22 mouse cellular contexts compared by ENCODE assay signal in the genomic region with DNA sequence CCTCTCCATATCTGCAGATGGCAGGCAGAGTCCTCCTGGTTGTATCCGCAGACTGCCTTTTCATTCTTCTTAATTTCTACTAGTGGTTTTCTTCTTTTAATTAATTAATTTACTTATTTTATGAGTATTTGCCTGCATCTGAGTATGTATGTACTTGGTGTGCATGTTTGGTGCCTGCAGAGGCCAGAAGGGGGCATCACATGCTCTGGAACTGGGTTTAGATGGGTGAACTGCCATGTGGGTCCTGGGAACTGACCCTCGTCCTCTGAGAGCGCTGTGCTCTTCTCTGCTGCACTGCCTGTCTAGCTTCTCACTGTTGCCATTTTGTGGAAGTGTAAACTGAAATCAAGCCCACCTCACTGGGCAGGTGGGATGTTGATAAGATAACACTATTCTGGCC. TPM values are rescaled to one million over a fixed set of nuclear protein-coding genes. Genes with fewer than 3 reads are reported as not detected.
A peak's percentile ranks its signal among the peaks of the same experiment; 100 is the strongest.
DNase-seq lines count a peak whose midpoint lies in the region; ATAC-seq and TF ChIP-seq lines count a peak whose summit lies in the region.
"Had no signal": no experiment of that assay in that cellular context is flagged by ENCODE, and none has a peak within 500 bp of the region (broad histone marks: within the 10 kb centered on the region; RNA-seq: fewer than 3 reads in every experiment).

No protein-coding gene starts in this region.

- intact Hi-C loops in gastrocnemius, adult 2 months (cut with DNase I), result loop anchor here (5.0 kb wide), 1 partner anchor 57 kb away; the partner anchor contains the start of gene Mettl2

- H3K27ac ChIP-seq in gastrocnemius, adult 2 months, result no peak overlapping the region
- H3K27ac ChIP-seq in liver, embryonic 12.5 days, result no peak overlapping the region
- H3K27ac ChIP-seq in liver, embryonic 11.5 days (ENCODE audit: low read depth, low read length), result no peak overlapping the region
- no peak overlapping the region for H3K27ac ChIP-seq in hindbrain, embryonic 16.5 days (ENCODE audit: low read depth, low read length)
- H3K27ac ChIP-seq: forebrain, embryonic 15.5 days; liver, embryonic 15.5 days; midbrain, embryonic 15.5 days had no signal

- WGBS in liver, embryonic 12.5 days (ENCODE audit: insufficient replicate concordance), result 83% methylated on average over 3 of the region's 3 CpGs
- WGBS in liver, embryonic 11.5 days, result 89% methylated on average over 3 of the region's 3 CpGs
- 91% methylated on average over 3 of the region's 3 CpGs for WGBS in hindbrain, embryonic 16.5 days

- peak overlapping the region; percentile 5; the same call in 1 of the 2 replicates for H3K4me2 ChIP-seq in liver, embryonic 12.5 days
- no peak overlapping the region for H3K4me2 ChIP-seq in liver, embryonic 11.5 days
- H3K4me2 ChIP-seq in hindbrain, embryonic 16.5 days (ENCODE audit: low read length), result no peak overlapping the region
- H3K4me2 ChIP-seq: forebrain, embryonic 15.5 days; liver, embryonic 15.5 days; midbrain, embryonic 15.5 days had no signal

- no peaks in the 10 kb centered on the region for H3K9me3 ChIP-seq in liver, embryonic 12.5 days (replicated peaks)
- H3K9me3 ChIP-seq in liver, embryonic 11.5 days (ENCODE audit: control insufficient read depth, low read length), result no peaks in the 10 kb centered on the region
- no peaks in the 10 kb centered on the region for H3K9me3 ChIP-seq in hindbrain, embryonic 16.5 days (ENCODE audit: control insufficient read depth, low read length)
- H3K9me3 ChIP-seq: forebrain, embryonic 15.5 days; liver, embryonic 15.5 days; midbrain, embryonic 15.5 days had no signal

- no peaks in the 10 kb centered on the region for H3K27me3 ChIP-seq in liver, embryonic 12.5 days (replicated peaks)
- no peaks in the 10 kb centered on the region for H3K27me3 ChIP-seq in liver, embryonic 11.5 days (replicated peaks; ENCODE audit: control insufficient read depth, insufficient read depth, low read length)
- no peaks in the 10 kb centered on the region for H3K27me3 ChIP-seq in hindbrain, embryonic 16.5 days (replicated peaks; ENCODE audit: control insufficient read depth, insufficient read depth, low read length)
- H3K27me3 ChIP-seq: forebrain, embryonic 15.5 days; liver, embryonic 15.5 days; midbrain, embryonic 15.5 days had no signal

- H3K4me1 ChIP-seq in liver, embryonic 12.5 days, result peaks cover 50% of the 10 kb centered on the region
- peaks cover 10% of the 10 kb centered on the region for H3K4me1 ChIP-seq in liver, embryonic 11.5 days (replicated peaks; ENCODE audit: control insufficient read depth, insufficient read depth, low read length)
- H3K4me1 ChIP-seq in hindbrain, embryonic 16.5 days (ENCODE audit: control insufficient read depth, insufficient read depth, low read depth, low read length), result peaks cover 15% of the 10 kb centered on the region

- no peak for ATAC-seq in liver, embryonic 12.5 days
- no peak for ATAC-seq in liver, embryonic 11.5 days (replicated peaks; ENCODE audit: low FRiP score)
- no peak for ATAC-seq in hindbrain, embryonic 16.5 days
- ATAC-seq: forebrain, embryonic 15.5 days; midbrain, embryonic 15.5 days had no signal

- H3K36me3 ChIP-seq in liver, embryonic 12.5 days, result peaks cover 54% of the 10 kb centered on the region
- H3K36me3 ChIP-seq in liver, embryonic 11.5 days (ENCODE audit: control insufficient read depth, insufficient read depth, low read length), result peaks cover 9% of the 10 kb centered on the region; the same call in 1 of the 2 replicates
- peaks cover 9% of the 10 kb centered on the region; the same call in 1 of the 2 replicates for H3K36me3 ChIP-seq in hindbrain, embryonic 16.5 days (ENCODE audit: control insufficient read depth, insufficient read depth, low read length)

- no peak overlapping the region for H3K4me3 ChIP-seq in gastrocnemius, adult 2 months
- no peak overlapping the region for H3K4me3 ChIP-seq in liver, embryonic 12.5 days
- H3K4me3 ChIP-seq in liver, embryonic 11.5 days (ENCODE audit: low read depth, low read length), result no peak overlapping the region
- H3K4me3 ChIP-seq in hindbrain, embryonic 16.5 days (ENCODE audit: low read length), result no peak overlapping the region
- H3K4me3 ChIP-seq: forebrain, embryonic 15.5 days; liver, embryonic 15.5 days; midbrain, embryonic 15.5 days had no signal

- H3K9ac ChIP-seq in liver, embryonic 12.5 days, result no peak overlapping the region
- H3K9ac ChIP-seq in liver, embryonic 11.5 days (ENCODE audit: low read depth, low read length), result no peak overlapping the region
- no peak overlapping the region for H3K9ac ChIP-seq in hindbrain, embryonic 16.5 days (ENCODE audit: low read depth, low read length)
- H3K9ac ChIP-seq: forebrain, embryonic 15.5 days; liver, embryonic 15.5 days; midbrain, embryonic 15.5 days had no signal

- no peak for DNase-seq in gastrocnemius, adult 2 months
- no peak for DNase-seq in gastrocnemius, adult 18-20 months (ENCODE audit: low spot score)
- DNase-seq in liver, embryonic 11.5 days (ENCODE audit: low spot score), result no peak
- DNase-seq in ES-CJ7 (ENCODE audit: low read depth, low spot score), result peak; percentile 61
- peak; percentile 16 for DNase-seq in retina, embryonic 14.5 days (ENCODE audit: low spot score)
- no peak for DNase-seq in urinary bladder, adult 18-20 months (ENCODE audit: low spot score in 2 of 2)
- DNase-seq: adrenal gland, adult 8-10 months; cerebellum, adult 11 months; heart, postnatal 36 days; kidney, postnatal 14 days; right cerebral cortex, postnatal 4 days had no signal

- peak; percentile 38 for TF ChIP-seq CTCF in gastrocnemius, adult 2 months (IDR thresholded peaks at IDR 0.05)

RNA-seq across cellular contexts. Expression of gene Tlk2, which starts 6.1 kb away (rescaled TPM):
- total RNA-seq in gastrocnemius, adult 2 months (2021), result 10 to 100 TPM; 42.1 to 44.7 TPM
- total RNA-seq in gastrocnemius, adult 18-20 months (2021), result 10 to 100 TPM; 37.5 to 40.0 TPM
- polyA plus RNA-seq in liver, embryonic 12.5 days (2016; fragmentation: Nextera tagmentation; extraction: Ambion mirVana), result 15.9 and 16.0 TPM in 2 replicates
- 16.1 and 18.2 TPM in 2 replicates for polyA plus RNA-seq in liver, embryonic 11.5 days (2014; fragmentation: Nextera tagmentation; extraction: Ambion mirVana)
- 12.4 and 16.7 TPM in 2 replicates for polyA plus RNA-seq in hindbrain, embryonic 16.5 days (2015; fragmentation: Nextera tagmentation; extraction: Ambion mirVana)

RNA-seq across cellular contexts. Expression of gene Gm10842, which starts 38.0 kb away (rescaled TPM):
- not detected for total RNA-seq in gastrocnemius, adult 2 months (2021)
- total RNA-seq in gastrocnemius, adult 18-20 months (2021), result not detected
- polyA plus RNA-seq in liver, embryonic 12.5 days (2016; fragmentation: Nextera tagmentation; extraction: Ambion mirVana), result not detected in 2 replicates
- not detected in 2 replicates for polyA plus RNA-seq in liver, embryonic 11.5 days (2014; fragmentation: Nextera tagmentation; extraction: Ambion mirVana)
- not detected in 2 replicates for polyA plus RNA-seq in hindbrain, embryonic 16.5 days (2015; fragmentation: Nextera tagmentation; extraction: Ambion mirVana)
- total RNA-seq: adrenal gland, adult 8-10 months; ES-E14; heart, postnatal 36 days; left cerebral cortex, adult 18-20 months; neutrophil, adult 5-6 weeks had no signal
- polyA plus RNA-seq: embryonic facial prominence, embryonic 14.5 days; forebrain, embryonic 15.5 days; gonadal fat pad, adult 2 months; liver, embryonic 15.5 days; midbrain, embryonic 15.5 days; testis, adult 2 months had no signal

RNA-seq across cellular contexts. Expression of gene Mettl2, which starts 58.5 kb away (rescaled TPM):
- 1 to 10 TPM; 7.8 to 8.4 TPM for total RNA-seq in gastrocnemius, adult 2 months (2021)
- total RNA-seq in gastrocnemius, adult 18-20 months (2021), result 1 to 10 TPM; 7.4 to 7.7 TPM
- 34.3 and 35.1 TPM in 2 replicates for polyA plus RNA-seq in liver, embryonic 12.5 days (2016; fragmentation: Nextera tagmentation; extraction: Ambion mirVana)
- polyA plus RNA-seq in liver, embryonic 11.5 days (2014; fragmentation: Nextera tagmentation; extraction: Ambion mirVana), result 46.2 and 46.9 TPM in 2 replicates
- 30.3 and 31.2 TPM in 2 replicates for polyA plus RNA-seq in hindbrain, embryonic 16.5 days (2015; fragmentation: Nextera tagmentation; extraction: Ambion mirVana)

Comparison
In these comparisons a context has a peak if more than half of its experiments do, and no peak if none do; other contexts are left out.
1. DNase-seq: peak in ES-CJ7 (single experiment) and retina, embryonic 14.5 days (single experiment); none in gastrocnemius, adult 2 months (single experiment), gastrocnemius, adult 18-20 months (single experiment), liver, embryonic 11.5 days (single experiment) and urinary bladder, adult 18-20 months (0 of 2).